In genomic region chr2:21142204-21142580, GRCm38 (mm10) we compare ENCODE assay signal across 9 mouse cellular contexts.
DNase-seq lines count a peak whose midpoint lies in the region; ATAC-seq and TF ChIP-seq lines count a peak whose summit lies in the region.
"Had no signal": no experiment of that assay in that cellular context is flagged by ENCODE, and none has a peak within 500 bp of the region (broad histone marks: within the 10 kb centered on the region; RNA-seq: fewer than 3 reads in every experiment).

No protein-coding gene starts in this region.

- ATAC-seq in forebrain, embryonic 16.5 days: peak; percentile 58
- ATAC-seq in lung, embryonic 15.5 days (ENCODE audit: borderline replicate concordance, extremely low read depth, low FRiP score, low TSS enrichment): peak; percentile 85
- no peak for ATAC-seq in megakaryocyte progenitor cell, adult 5-6 weeks (replicated peaks; ENCODE audit: poor library complexity)
- ATAC-seq: Patski had no signal

- H3K27me3 ChIP-seq in forebrain, embryonic 16.5 days (replicated peaks; ENCODE audit: control insufficient read depth, insufficient read depth, low read length): no peaks in the 10 kb centered on the region
- no peaks in the 10 kb centered on the region for H3K27me3 ChIP-seq in lung, embryonic 15.5 days
- H3K27me3 ChIP-seq: Patski had no signal

- H3K36me3 ChIP-seq in ES-E14 (ENCODE audit: control insufficient read depth, insufficient read depth, low read length, poor library complexity, severe bottlenecking): no peaks in the 10 kb centered on the region
- H3K36me3 ChIP-seq in forebrain, embryonic 16.5 days (ENCODE audit: control insufficient read depth, insufficient read depth): no peaks in the 10 kb centered on the region
- H3K36me3 ChIP-seq in lung, embryonic 15.5 days: no peaks in the 10 kb centered on the region

- H3K9ac ChIP-seq in ES-E14 (ENCODE audit: insufficient read depth, low read depth, low read length, poor library complexity, severe bottlenecking): peak overlapping the region; percentile 45
- H3K9ac ChIP-seq in forebrain, embryonic 16.5 days (replicated peaks; ENCODE audit: low read depth, low read length): peak overlapping the region; percentile 88
- peak overlapping the region; percentile 53 for H3K9ac ChIP-seq in lung, embryonic 15.5 days

- no peak overlapping the region for H3K27ac ChIP-seq in ES-E14 (ENCODE audit: insufficient read depth, low read depth, low read length, poor library complexity, severe bottlenecking)
- H3K27ac ChIP-seq in forebrain, embryonic 16.5 days (ENCODE audit: low read length): peak overlapping the region; percentile 86
- H3K27ac ChIP-seq in lung, embryonic 15.5 days: peak overlapping the region; percentile 55

- in situ Hi-C loops in ES-E14 (cut with MboI; ENCODE audit: low sequenced_read_pairs in 2 of 2, unreplicated experiment in 2 of 2): no loop called here

- under 1% methylated on average over 15 of the region's 15 CpGs for WGBS in forebrain, embryonic 16.5 days
- 1% methylated on average over 15 of the region's 15 CpGs for WGBS in lung, embryonic 15.5 days

- peak; percentile 11 for DNase-seq in ES-E14 (ENCODE audit: low read depth, low spot score)
- DNase-seq in cerebellum, adult 11 months: peak; percentile 60
- peak; percentile 83 to 86 for DNase-seq in heart, postnatal 14 days
- peak; percentile 17 to 50 for DNase-seq in layer of hippocampus, adult 8-10 months (ENCODE audit: low spot score in 2 of 2)
- peak; percentile 41 for DNase-seq in retina, postnatal 7 days (ENCODE audit: low read depth, low spot score)

- peak overlapping the region; percentile 97 for H3K4me2 ChIP-seq in forebrain, embryonic 16.5 days (ENCODE audit: low read length)
- H3K4me2 ChIP-seq in lung, embryonic 15.5 days: peak overlapping the region; percentile 97

- intact Hi-C loops in heart, postnatal 14 days (cut with DNase I): loop anchor here (5.0 kb wide), 2 partner anchors 45 to 175 kb away; partner anchors contain the start of gene Arhgap21

- no peaks in the 10 kb centered on the region for H3K9me3 ChIP-seq in ES-E14 (ENCODE audit: control insufficient read depth, insufficient read depth, low read depth, low read length)
- H3K9me3 ChIP-seq in forebrain, embryonic 16.5 days (ENCODE audit: control insufficient read depth, low read length): no peaks in the 10 kb centered on the region
- no peaks in the 10 kb centered on the region for H3K9me3 ChIP-seq in lung, embryonic 15.5 days

- H3K4me1 ChIP-seq in ES-E14 (ENCODE audit: control insufficient read depth in 2 of 2, insufficient read depth in 2 of 2, low read length in 2 of 2, poor library complexity in 1 of 2): no peaks in the 10 kb centered on the region
- peaks cover 14% of the 10 kb centered on the region for H3K4me1 ChIP-seq in forebrain, embryonic 16.5 days (replicated peaks; ENCODE audit: control insufficient read depth, insufficient read depth, low read length)
- peaks cover 9% of the 10 kb centered on the region; the same call in 1 of the 2 replicates for H3K4me1 ChIP-seq in lung, embryonic 15.5 days

- peak overlapping the region; percentile 67 to 72 for H3K4me3 ChIP-seq in ES-E14 (ENCODE audit: insufficient read depth in 1 of 2, low read depth in 1 of 2, low read length in 2 of 2, poor library complexity in 1 of 2, severe bottlenecking in 1 of 2)
- H3K4me3 ChIP-seq in forebrain, embryonic 16.5 days (replicated peaks; ENCODE audit: low read length): peak overlapping the region; percentile 71
- H3K4me3 ChIP-seq in lung, embryonic 15.5 days: peak overlapping the region; percentile 50

TF ChIP-seq in ES-E14, 5 proteins besides CTCF, POLR2A, EP300 and RAD21:
- no peak for TF ChIP-seq ZNF384 (IDR thresholded peaks at IDR 0.05; ENCODE audit: low read depth, low read length)
- no peak for TF ChIP-seq CHD2 (IDR thresholded peaks at IDR 0.05; ENCODE audit: low read depth, low read length)
- TF ChIP-seq ZC3H11A (IDR thresholded peaks at IDR 0.05; ENCODE audit: borderline replicate concordance, low read depth, low read length): no peak
- no peak for TF ChIP-seq HCFC1 (IDR thresholded peaks at IDR 0.05; ENCODE audit: borderline replicate concordance, insufficient read depth, low read length)
- no peak for TF ChIP-seq MAFK (IDR thresholded peaks at IDR 0.05; ENCODE audit: insufficient read depth, low read depth, low read length)

Comparison
In these comparisons a context has a peak if more than half of its experiments do, and no peak if none do; other contexts are left out.
1. DNase-seq: peak in every context shown above with its lines; median percentile 84 in heart, postnatal 14 days; 60 in cerebellum, adult 11 months; 41 in retina, postnatal 7 days; 34 in layer of hippocampus, adult 8-10 months; 11 in ES-E14.